Mouse (Mus musculus): ENCODE data around the gene Stpg3. TPM values are rescaled to one million over a fixed set of nuclear protein-coding genes. Genes with fewer than 3 reads are reported as not detected.

Gene Stpg3
- polyA plus RNA-seq, 1 experiment from 2014 or later = not detected

DNA sequence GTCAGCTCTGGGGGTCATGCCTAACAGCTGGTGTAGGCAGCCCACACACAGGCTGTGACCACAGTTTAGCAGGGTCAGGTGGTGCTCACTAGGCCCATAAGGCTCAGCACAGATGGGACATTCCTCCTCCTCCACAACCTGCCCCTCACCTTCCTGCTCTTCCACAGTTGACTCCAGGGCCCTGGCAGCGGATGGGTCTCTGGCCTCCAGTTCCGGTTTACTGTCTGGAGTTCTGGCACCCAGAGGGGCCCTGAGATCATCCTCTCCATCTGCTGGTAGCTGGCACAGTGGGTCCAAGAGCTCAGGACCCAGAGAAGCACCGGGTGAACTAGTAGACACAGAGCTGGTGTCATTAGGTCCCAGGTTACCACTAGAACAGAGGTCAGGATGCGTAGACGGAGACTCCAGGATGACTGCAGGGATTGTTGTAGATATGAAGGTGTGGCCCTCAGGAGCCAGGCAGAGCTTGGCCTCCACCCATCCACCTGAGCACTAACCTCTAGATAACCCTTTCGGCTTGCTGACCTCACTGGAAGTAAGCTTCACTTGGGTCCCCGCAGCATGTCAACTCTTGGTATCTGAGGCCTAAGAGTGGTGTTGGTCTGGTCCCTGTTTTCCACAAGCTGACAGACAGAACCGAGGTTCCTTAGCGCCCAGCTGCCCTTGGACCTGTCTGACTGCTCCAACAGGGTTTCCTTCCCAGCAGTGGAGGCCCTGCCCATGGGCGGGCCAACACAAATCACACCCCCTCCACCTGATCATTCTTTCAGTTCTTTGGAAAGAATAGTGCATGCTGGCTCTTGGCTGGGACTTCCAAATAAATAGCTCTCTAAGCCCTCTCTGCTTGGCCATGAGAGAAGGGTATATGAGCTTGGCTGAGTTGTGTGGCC is 32.0 kb upstream of the Stpg3 start, which contains the start of gene AL732309.1:
Gene AL732309.1, minus strand, starts transcription at position 681 of the 890 bp plus-strand sequence.
- H3K4me1 ChIP-seq = peaks cover 17% of the 10 kb centered on the region
- H3K4me2 ChIP-seq (replicated peaks) = no peak within 1 kb of the TSS
- ATAC-seq (ENCODE audit: low FRiP score, low read depth) = no peak
- no peak within 1 kb of the TSS for H3K4me3 ChIP-seq
- 91% methylated on average over 10 of the region's 10 CpGs for WGBS
- H3K9ac ChIP-seq (replicated peaks) = no peak within 1 kb of the TSS
- H3K9me3 ChIP-seq = no peaks in the 10 kb centered on the region
- peaks cover 55% of the 10 kb centered on the region for H3K36me3 ChIP-seq
- H3K27me3 ChIP-seq = peaks cover 23% of the 10 kb centered on the region
- no peak within 1 kb of the TSS for H3K27ac ChIP-seq (replicated peaks)

- no peak for ATAC-seq (ENCODE audit: low FRiP score, low read depth)
- peaks cover 30% of the 10 kb centered on the region for H3K4me1 ChIP-seq
- H3K9ac ChIP-seq (replicated peaks) = no peak overlapping the region
- WGBS = 91% methylated on average over 4 of the region's 4 CpGs
- no peak overlapping the region for H3K27ac ChIP-seq (replicated peaks)
- no peak overlapping the region for H3K4me2 ChIP-seq (replicated peaks)
- H3K27me3 ChIP-seq = peaks cover 32% of the 10 kb centered on the region
- H3K36me3 ChIP-seq = peaks cover 36% of the 10 kb centered on the region
- no peak overlapping the region for H3K4me3 ChIP-seq
- no peaks in the 10 kb centered on the region for H3K9me3 ChIP-seq
Measured at GRCm38 (mm10) chr2:25244144-25244543, 29.7 kb upstream of the Stpg3 start.

DNA sequence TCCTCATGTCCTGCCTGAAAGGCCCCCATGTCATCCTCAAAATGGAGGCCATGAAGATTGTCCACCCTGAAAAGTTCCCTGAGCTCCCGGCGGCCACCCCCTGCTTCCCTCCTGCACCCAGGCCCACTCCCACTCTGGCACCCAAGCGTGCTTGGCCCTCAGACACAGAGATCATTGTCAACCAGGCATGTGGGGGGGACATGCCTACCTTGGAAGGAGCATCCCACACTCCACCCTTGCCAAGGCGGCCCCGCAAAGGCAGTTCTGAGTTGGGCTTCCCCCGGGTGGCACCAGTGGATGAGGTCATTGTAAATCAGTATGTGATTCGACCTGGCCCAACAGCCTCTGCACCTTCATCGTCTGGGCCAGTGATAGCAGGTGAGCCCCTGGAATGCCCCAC is 28.9 kb upstream of the Stpg3 start:
- WGBS = 84% methylated on average over 8 of the region's 8 CpGs
- peaks cover 28% of the 10 kb centered on the region for H3K36me3 ChIP-seq
- peak overlapping the region; percentile 68 for H3K4me3 ChIP-seq
- ATAC-seq (ENCODE audit: low FRiP score, low read depth) = no peak
- no peaks in the 10 kb centered on the region for H3K9me3 ChIP-seq
- no peak overlapping the region for H3K27ac ChIP-seq (replicated peaks)
- H3K4me1 ChIP-seq = peaks cover 30% of the 10 kb centered on the region
- H3K9ac ChIP-seq (replicated peaks) = 0 out of 2 replicates have a peak overlapping the region, but pooled peaks have one; percentile 83
- peaks cover 37% of the 10 kb centered on the region for H3K27me3 ChIP-seq
- peak overlapping the region; percentile 94 for H3K4me2 ChIP-seq (replicated peaks)

GRCm38 (mm10) chr2:25242101-25242506 is 27.7 kb upstream of the Stpg3 start, which contains the start of the genes Rnf208 and Cysrt1:
TSS of gene Rnf208 (plus strand) at chr2:25242255.
TSS of gene Cysrt1 (minus strand) at chr2:25242452.
- H3K9me3 ChIP-seq = no peaks in the 10 kb centered on the region
- peak; percentile 51; the same call in 1 of the 2 replicates for ATAC-seq (ENCODE audit: low FRiP score, low read depth)
- H3K9ac ChIP-seq (replicated peaks) = peak within 1 kb of the TSS; percentile 83
- peak within 1 kb of the TSS; percentile 94 for H3K4me2 ChIP-seq (replicated peaks)
- WGBS = 0% methylated on average over 23 of the region's 59 CpGs
- H3K27ac ChIP-seq (replicated peaks) = peak within 1 kb of the TSS; percentile 42; the same call in 1 of the 2 replicates
- peaks cover 30% of the 10 kb centered on the region for H3K4me1 ChIP-seq
- H3K27me3 ChIP-seq = peaks cover 37% of the 10 kb centered on the region
- peaks cover 21% of the 10 kb centered on the region; the same call in 1 of the 2 replicates for H3K36me3 ChIP-seq
- H3K4me3 ChIP-seq = peak within 1 kb of the TSS; percentile 68

DNA sequence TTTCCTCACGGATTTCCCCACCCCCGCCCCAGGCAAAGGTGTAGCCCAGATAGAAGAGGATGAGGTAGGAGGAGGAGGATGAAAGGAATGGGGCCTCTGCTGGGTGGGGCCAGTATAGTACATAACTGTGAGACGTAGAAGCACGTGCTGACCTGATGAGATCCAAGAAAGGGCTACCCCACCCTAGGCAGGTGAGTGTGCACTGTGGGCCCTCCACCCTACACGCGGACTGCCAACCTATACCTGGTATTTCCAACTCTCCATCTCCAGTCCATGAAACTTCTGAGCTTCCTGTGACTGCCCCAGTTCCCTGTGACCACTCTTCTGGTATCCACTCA is 27.0 kb upstream of the Stpg3 start:
- peak overlapping the region; percentile 94 for H3K4me2 ChIP-seq (replicated peaks)
- peaks cover 37% of the 10 kb centered on the region for H3K27me3 ChIP-seq
- H3K9ac ChIP-seq (replicated peaks) = no peak overlapping the region
- 0 out of 2 replicates have a peak overlapping the region, but pooled peaks have one; percentile 42 for H3K27ac ChIP-seq (replicated peaks)
- H3K9me3 ChIP-seq = no peaks in the 10 kb centered on the region
- 22% methylated on average over 6 of the region's 6 CpGs for WGBS
- peak overlapping the region; percentile 68 for H3K4me3 ChIP-seq
- peak; percentile 38 for ATAC-seq (ENCODE audit: low FRiP score, low read depth)
- H3K36me3 ChIP-seq = peaks cover 18% of the 10 kb centered on the region; the same call in 1 of the 2 replicates
- peaks cover 30% of the 10 kb centered on the region for H3K4me1 ChIP-seq

DNA sequence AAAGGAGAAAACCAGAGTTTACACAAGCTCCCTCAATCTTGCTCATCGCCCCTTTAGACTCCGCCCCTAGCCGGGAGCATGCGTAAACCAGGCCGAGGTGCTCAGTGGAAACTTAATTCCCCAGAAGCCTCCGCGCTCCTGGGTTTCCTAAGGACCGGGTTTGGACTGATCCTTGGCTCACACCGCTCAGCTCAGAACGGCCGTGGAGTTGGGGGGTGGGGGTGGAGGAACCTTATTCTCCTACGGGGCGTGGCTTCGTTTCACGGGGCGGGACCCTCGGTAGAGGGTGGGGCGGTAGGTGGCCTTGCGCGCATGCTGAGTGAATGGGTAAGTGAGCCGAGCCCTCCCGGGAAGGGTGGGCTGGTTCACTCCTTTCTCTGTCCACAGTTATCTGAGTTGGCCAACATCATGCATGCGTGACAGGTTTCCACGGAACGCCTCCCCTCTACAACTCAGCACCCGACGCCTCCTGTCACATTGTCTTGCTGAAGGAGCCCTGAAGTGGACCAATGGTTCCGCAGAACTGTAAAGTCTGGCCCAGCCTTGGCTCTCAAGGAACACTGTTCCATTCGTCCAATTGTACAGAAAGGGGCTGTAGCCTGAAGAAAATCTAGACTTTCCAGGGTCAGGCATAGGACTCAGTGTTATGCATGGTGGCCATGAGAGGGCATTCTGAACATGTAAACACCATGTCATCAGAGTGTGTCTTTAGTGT is 26.4 kb upstream of the Stpg3 start:
- peak; percentile 75 for ATAC-seq (ENCODE audit: low FRiP score, low read depth)
- H3K9ac ChIP-seq (replicated peaks) = peak overlapping the region; percentile 37; the same call in 1 of the 2 replicates
- H3K4me2 ChIP-seq (replicated peaks) = peak overlapping the region; percentile 94
- H3K4me1 ChIP-seq = peaks cover 30% of the 10 kb centered on the region
- H3K27me3 ChIP-seq = peaks cover 37% of the 10 kb centered on the region
- H3K4me3 ChIP-seq = peak overlapping the region; percentile 68
- WGBS = 1% methylated on average over 29 of the region's 29 CpGs
- H3K9me3 ChIP-seq = no peaks in the 10 kb centered on the region
- peak overlapping the region; percentile 42; the same call in 1 of the 2 replicates for H3K27ac ChIP-seq (replicated peaks)
- H3K36me3 ChIP-seq = peaks cover 13% of the 10 kb centered on the region; the same call in 1 of the 2 replicates

DNA sequence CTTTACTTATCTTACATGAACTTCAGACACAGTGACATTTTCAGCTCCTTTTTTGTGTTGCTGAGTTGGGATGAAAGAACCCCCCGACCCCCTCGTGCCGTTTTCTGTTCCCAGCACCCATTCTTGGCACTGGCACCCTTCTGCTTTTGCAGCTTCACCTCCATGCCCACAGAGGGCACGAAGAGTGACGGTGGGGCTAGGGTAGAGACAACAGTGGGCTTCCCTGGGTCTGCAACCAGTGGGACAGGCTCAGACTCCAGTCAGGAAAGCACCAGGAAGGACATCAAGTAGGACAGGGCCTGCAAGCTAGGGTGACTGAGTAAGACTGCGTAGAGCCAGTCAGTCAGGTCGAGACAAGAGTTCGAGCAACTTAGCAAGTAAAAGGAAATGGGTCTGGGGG is 25.9 kb upstream of the Stpg3 start:
- 46% methylated on average over 8 of the region's 8 CpGs for WGBS
- no peaks in the 10 kb centered on the region for H3K9me3 ChIP-seq
- peak overlapping the region; percentile 42; the same call in 1 of the 2 replicates for H3K27ac ChIP-seq (replicated peaks)
- H3K4me1 ChIP-seq = peaks cover 30% of the 10 kb centered on the region
- H3K4me2 ChIP-seq (replicated peaks) = peak overlapping the region; percentile 94
- 0 out of 2 replicates have a peak, but pooled peaks cover 8% of the 10 kb centered on the region for H3K36me3 ChIP-seq
- H3K9ac ChIP-seq (replicated peaks) = no peak overlapping the region
- ATAC-seq (ENCODE audit: low FRiP score, low read depth) = peak; percentile 16; the same call in 1 of the 2 replicates
- H3K4me3 ChIP-seq = peak overlapping the region; percentile 68
- H3K27me3 ChIP-seq = peaks cover 37% of the 10 kb centered on the region

GRCm38 (mm10) chr2:25239766-25240165 is 25.3 kb upstream of the Stpg3 start:
- no peak for ATAC-seq (ENCODE audit: low FRiP score, low read depth)
- no peaks in the 10 kb centered on the region for H3K9me3 ChIP-seq
- peaks cover 37% of the 10 kb centered on the region for H3K27me3 ChIP-seq
- no peak overlapping the region for H3K4me2 ChIP-seq (replicated peaks)
- H3K9ac ChIP-seq (replicated peaks) = no peak overlapping the region
- WGBS = 93% methylated on average over 3 of the region's 3 CpGs
- 0 out of 2 replicates have a peak, but pooled peaks cover 3% of the 10 kb centered on the region for H3K36me3 ChIP-seq
- H3K4me3 ChIP-seq = no peak overlapping the region
- H3K27ac ChIP-seq (replicated peaks) = no peak overlapping the region
- peaks cover 30% of the 10 kb centered on the region for H3K4me1 ChIP-seq

DNA sequence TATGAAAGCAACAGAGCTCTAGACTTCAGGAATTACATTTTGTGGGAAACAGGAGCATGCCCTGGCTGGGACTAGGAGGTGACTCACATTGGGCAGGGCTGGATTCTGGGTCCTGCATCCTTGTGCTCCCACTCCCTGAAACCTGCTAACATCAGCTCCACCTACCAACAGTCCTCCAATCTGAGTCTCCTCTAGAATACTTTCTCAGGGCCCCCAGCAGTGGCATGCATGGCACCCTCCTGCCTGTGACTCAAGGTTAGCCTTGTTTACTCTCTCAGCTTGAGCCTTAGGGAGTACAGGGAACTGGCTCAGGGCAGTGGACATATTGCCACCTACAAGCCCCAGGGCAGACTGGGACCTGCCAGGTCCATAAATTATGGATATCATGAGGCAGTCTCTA is 23.7 kb upstream of the Stpg3 start:
- no peak overlapping the region for H3K4me3 ChIP-seq
- no peaks in the 10 kb centered on the region for H3K36me3 ChIP-seq
- no peaks in the 10 kb centered on the region for H3K9me3 ChIP-seq
- H3K4me1 ChIP-seq = peaks cover 29% of the 10 kb centered on the region
- H3K27me3 ChIP-seq = peaks cover 28% of the 10 kb centered on the region
- ATAC-seq (ENCODE audit: low FRiP score, low read depth) = no peak
- H3K4me2 ChIP-seq (replicated peaks) = no peak overlapping the region
- no peak overlapping the region for H3K9ac ChIP-seq (replicated peaks)
- no peak overlapping the region for H3K27ac ChIP-seq (replicated peaks)

DNA sequence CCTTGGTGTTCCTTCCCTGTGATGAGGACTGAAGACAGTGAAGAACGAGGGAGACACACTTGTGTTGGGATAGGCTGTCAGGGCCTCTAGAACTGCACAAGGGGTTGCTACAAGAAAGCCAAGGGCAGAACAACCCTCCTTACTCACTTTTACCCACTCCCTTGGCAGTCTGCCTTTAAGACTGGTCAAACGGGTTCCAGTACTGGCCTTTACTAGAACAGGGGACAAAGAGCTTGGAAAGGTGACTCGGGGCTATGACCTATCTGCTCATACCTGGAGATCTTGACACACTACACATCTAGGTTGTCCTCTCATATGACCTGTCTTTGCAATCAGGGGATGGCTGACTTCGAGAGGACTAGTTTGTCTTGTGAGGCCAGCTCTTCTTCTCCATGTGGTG is 23.1 kb upstream of the Stpg3 start:
- Histone ChIP-seq H3K4me1 (peaks cover 23% of the 10 kb centered on the region), H3K36me3 (no peaks in the 10 kb centered on the region), H3K4me3 (no peak overlapping the region), H3K9ac (replicated peaks) (no peak overlapping the region), H3K27ac (replicated peaks) (no peak overlapping the region), H3K27me3 (peaks cover 23% of the 10 kb centered on the region), H3K4me2 (replicated peaks) (no peak overlapping the region), H3K9me3 (no peaks in the 10 kb centered on the region)
- 74% methylated on average over 4 of the region's 4 CpGs for WGBS
- no peak for ATAC-seq (ENCODE audit: low FRiP score, low read depth)

GRCm38 (mm10) chr2:25236614-25237013 is 22.2 kb upstream of the Stpg3 start, which contains the start of gene Rnf224:
TSS of gene Rnf224 (minus strand) at chr2:25236787.
- ATAC-seq (ENCODE audit: low FRiP score, low read depth) = no peak
- 41% methylated on average over 8 of the region's 8 CpGs for WGBS
- peaks cover 18% of the 10 kb centered on the region for H3K27me3 ChIP-seq

More at GRCm38 (mm10) chr2:25236614-25237013, 22.2 kb upstream of the Stpg3 start, which contains the start of gene Rnf224:
- no peak within 1 kb of the TSS for H3K27ac ChIP-seq (replicated peaks)
- H3K36me3 ChIP-seq = no peaks in the 10 kb centered on the region
- no peaks in the 10 kb centered on the region for H3K9me3 ChIP-seq
- peaks cover 14% of the 10 kb centered on the region for H3K4me1 ChIP-seq
- H3K4me3 ChIP-seq = no peak within 1 kb of the TSS
- H3K4me2 ChIP-seq (replicated peaks) = no peak within 1 kb of the TSS
- H3K9ac ChIP-seq (replicated peaks) = no peak within 1 kb of the TSS
